ENCODE assay signal across 29 mouse cellular contexts in the genomic region with DNA sequence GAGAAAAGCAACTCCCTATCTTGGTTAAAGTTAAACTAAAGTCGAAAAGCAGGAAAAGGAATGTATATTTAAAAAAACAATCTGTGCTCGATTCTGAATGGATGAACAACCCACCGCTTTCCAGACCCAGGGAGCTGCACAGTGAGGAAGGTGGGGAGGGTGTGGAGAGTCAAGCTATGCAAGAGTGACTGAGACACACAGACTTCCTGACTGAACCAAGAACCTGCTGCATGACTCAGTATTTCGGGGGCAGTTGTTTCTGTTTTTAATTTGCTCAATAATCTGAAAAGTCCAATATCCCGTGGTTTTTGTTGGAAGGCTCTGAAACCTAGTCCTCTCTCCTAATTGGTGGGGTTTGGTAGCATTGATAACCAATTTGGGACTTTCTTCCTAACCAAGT.
DNase-seq lines count a peak whose midpoint lies in the region; ATAC-seq and TF ChIP-seq lines count a peak whose summit lies in the region.
"Had no signal": no experiment of that assay in that cellular context is flagged by ENCODE, and none has a peak within 500 bp of the region (broad histone marks: within the 10 kb centered on the region; RNA-seq: fewer than 3 reads in every experiment).

No protein-coding gene starts in this region.

- 50% methylated on average over 5 of the region's 5 CpGs for WGBS in midbrain, embryonic 11.5 days
- 44% methylated on average over 5 of the region's 5 CpGs for WGBS in midbrain, embryonic 13.5 days
- WGBS in intestine, postnatal 0 days = 24% methylated on average over 5 of the region's 5 CpGs
- WGBS in stomach, embryonic 16.5 days = 35% methylated on average over 5 of the region's 5 CpGs
- WGBS in heart, embryonic 11.5 days (ENCODE audit: insufficient replicate concordance) = 54% methylated on average over 5 of the region's 5 CpGs

- H3K4me1 ChIP-seq in midbrain, embryonic 11.5 days (ENCODE audit: control insufficient read depth, insufficient read depth, low read length) = peaks cover 9% of the 10 kb centered on the region
- no peaks in the 10 kb centered on the region for H3K4me1 ChIP-seq in midbrain, embryonic 13.5 days (replicated peaks)
- H3K4me1 ChIP-seq in intestine, postnatal 0 days (replicated peaks; ENCODE audit: control insufficient read depth, insufficient read depth, low read length) = 0 out of 2 replicates have a peak, but pooled peaks cover 3% of the 10 kb centered on the region
- peaks cover 2% of the 10 kb centered on the region; the same call in 1 of the 2 replicates for H3K4me1 ChIP-seq in stomach, embryonic 16.5 days (ENCODE audit: control insufficient read depth, insufficient read depth, low read length)
- no peaks in the 10 kb centered on the region for H3K4me1 ChIP-seq in heart, embryonic 11.5 days (ENCODE audit: control insufficient read depth, insufficient read depth, low read length)
- H3K4me1 ChIP-seq: embryonic facial prominence, embryonic 13.5 days; midbrain, embryonic 15.5 days had no signal

- no peak overlapping the region for H3K27ac ChIP-seq in midbrain, embryonic 11.5 days (ENCODE audit: low read depth, low read length)
- H3K27ac ChIP-seq in midbrain, embryonic 13.5 days = no peak overlapping the region
- no peak overlapping the region for H3K27ac ChIP-seq in intestine, postnatal 0 days (ENCODE audit: low read depth, low read length)
- no peak overlapping the region for H3K27ac ChIP-seq in stomach, embryonic 16.5 days (ENCODE audit: low read length)
- H3K27ac ChIP-seq in heart, embryonic 11.5 days (ENCODE audit: low read depth, low read length) = no peak overlapping the region
- H3K27ac ChIP-seq: embryonic facial prominence, embryonic 13.5 days; forebrain, embryonic 10.5 days; hindbrain, embryonic 14.5 days; liver, embryonic 14.5 days; midbrain, embryonic 15.5 days; neural tube, embryonic 15.5 days had no signal

- H3K4me2 ChIP-seq in midbrain, embryonic 11.5 days = no peak overlapping the region
- no peak overlapping the region for H3K4me2 ChIP-seq in midbrain, embryonic 13.5 days (replicated peaks)
- peak overlapping the region; percentile 27; the same call in 1 of the 2 replicates for H3K4me2 ChIP-seq in intestine, postnatal 0 days (replicated peaks; ENCODE audit: low read depth)
- H3K4me2 ChIP-seq in stomach, embryonic 16.5 days (ENCODE audit: low read depth, low read length) = peak overlapping the region; percentile 29
- no peak overlapping the region for H3K4me2 ChIP-seq in heart, embryonic 11.5 days
- H3K4me2 ChIP-seq: embryonic facial prominence, embryonic 13.5 days; heart, embryonic 12.5 days; hindbrain, embryonic 14.5 days; lung, embryonic 14.5 days; midbrain, embryonic 15.5 days; neural tube, embryonic 15.5 days had no signal

- no peak for ATAC-seq in midbrain, embryonic 11.5 days (ENCODE audit: low FRiP score)
- no peak for ATAC-seq in midbrain, embryonic 13.5 days
- ATAC-seq in common myeloid progenitor, adult 5-6 weeks (replicated peaks; ENCODE audit: low read depth, poor library complexity, severe bottlenecking) = peak; percentile 66
- ATAC-seq in intestine, postnatal 0 days = no peak
- ATAC-seq in stomach, embryonic 16.5 days (ENCODE audit: insufficient read depth, low FRiP score) = peak; percentile 71; the same call in 1 of the 2 replicates
- no peak for ATAC-seq in heart, embryonic 11.5 days (replicated peaks; ENCODE audit: insufficient number of reproducible peaks, low FRiP score, low TSS enrichment)
- ATAC-seq: forebrain, embryonic 16.5 days; midbrain, embryonic 15.5 days; Patski had no signal

- H3K9me3 ChIP-seq in midbrain, embryonic 11.5 days (ENCODE audit: control insufficient read depth, low read length) = no peaks in the 10 kb centered on the region
- H3K9me3 ChIP-seq in midbrain, embryonic 13.5 days = no peaks in the 10 kb centered on the region
- H3K9me3 ChIP-seq in intestine, postnatal 0 days (ENCODE audit: control insufficient read depth) = no peaks in the 10 kb centered on the region
- H3K9me3 ChIP-seq in stomach, embryonic 16.5 days (replicated peaks; ENCODE audit: control insufficient read depth, low read length) = no peaks in the 10 kb centered on the region
- no peaks in the 10 kb centered on the region for H3K9me3 ChIP-seq in heart, embryonic 11.5 days (replicated peaks; ENCODE audit: control insufficient read depth, low read length)
- H3K9me3 ChIP-seq: embryonic facial prominence, embryonic 13.5 days; forebrain, embryonic 10.5 days; heart, embryonic 12.5 days; midbrain, embryonic 15.5 days; neural tube, embryonic 15.5 days had no signal

- H3K9ac ChIP-seq in midbrain, embryonic 11.5 days (ENCODE audit: low read length) = no peak overlapping the region
- no peak overlapping the region for H3K9ac ChIP-seq in midbrain, embryonic 13.5 days (replicated peaks)
- H3K9ac ChIP-seq in intestine, postnatal 0 days (ENCODE audit: low read depth, low read length) = no peak overlapping the region
- H3K9ac ChIP-seq in stomach, embryonic 16.5 days (ENCODE audit: low read length) = no peak overlapping the region
- H3K9ac ChIP-seq in heart, embryonic 11.5 days (ENCODE audit: low read depth, low read length) = no peak overlapping the region
- H3K9ac ChIP-seq: embryonic facial prominence, embryonic 13.5 days; heart, embryonic 12.5 days; hindbrain, embryonic 14.5 days; liver, embryonic 14.5 days; lung, embryonic 14.5 days; midbrain, embryonic 15.5 days; neural tube, embryonic 15.5 days had no signal

- H3K27me3 ChIP-seq in midbrain, embryonic 11.5 days (ENCODE audit: control insufficient read depth, insufficient read depth, low read length) = no peaks in the 10 kb centered on the region
- no peaks in the 10 kb centered on the region for H3K27me3 ChIP-seq in midbrain, embryonic 13.5 days
- no peaks in the 10 kb centered on the region for H3K27me3 ChIP-seq in intestine, postnatal 0 days (replicated peaks; ENCODE audit: control insufficient read depth, insufficient read depth, low read length)
- H3K27me3 ChIP-seq in stomach, embryonic 16.5 days (ENCODE audit: control insufficient read depth, insufficient read depth, low read length) = no peaks in the 10 kb centered on the region
- H3K27me3 ChIP-seq in heart, embryonic 11.5 days (ENCODE audit: control insufficient read depth, insufficient read depth, low read length) = no peaks in the 10 kb centered on the region
- H3K27me3 ChIP-seq: CH12.LX; embryonic facial prominence, embryonic 13.5 days; heart, embryonic 12.5 days; midbrain, embryonic 15.5 days; neural tube, embryonic 15.5 days; Patski had no signal

- no peak for TF ChIP-seq CTCF in intestine, postnatal 0 days (IDR thresholded peaks at IDR 0.05; ENCODE audit: low read depth)

- H3K36me3 ChIP-seq in midbrain, embryonic 11.5 days (ENCODE audit: control insufficient read depth, insufficient read depth, low read length) = no peaks in the 10 kb centered on the region
- no peaks in the 10 kb centered on the region for H3K36me3 ChIP-seq in midbrain, embryonic 13.5 days
- no peaks in the 10 kb centered on the region for H3K36me3 ChIP-seq in intestine, postnatal 0 days (ENCODE audit: control insufficient read depth, insufficient read depth)
- no peaks in the 10 kb centered on the region for H3K36me3 ChIP-seq in stomach, embryonic 16.5 days (ENCODE audit: control insufficient read depth, insufficient read depth, low read length)
- H3K36me3 ChIP-seq in heart, embryonic 11.5 days (ENCODE audit: control insufficient read depth, insufficient read depth, low read length) = no peaks in the 10 kb centered on the region
- H3K36me3 ChIP-seq: embryonic facial prominence, embryonic 13.5 days; forebrain, embryonic 10.5 days; heart, embryonic 12.5 days; midbrain, embryonic 15.5 days; neural tube, embryonic 15.5 days had no signal

- H3K4me3 ChIP-seq in midbrain, embryonic 11.5 days (ENCODE audit: low read depth, low read length) = no peak overlapping the region
- H3K4me3 ChIP-seq in midbrain, embryonic 13.5 days (replicated peaks) = no peak overlapping the region
- no peak overlapping the region for H3K4me3 ChIP-seq in intestine, postnatal 0 days (ENCODE audit: low read depth, low read length)
- H3K4me3 ChIP-seq in stomach, embryonic 16.5 days (replicated peaks; ENCODE audit: low read length) = no peak overlapping the region
- no peak overlapping the region for H3K4me3 ChIP-seq in heart, embryonic 11.5 days (ENCODE audit: low read depth, low read length)
- H3K4me3 ChIP-seq: embryonic facial prominence, embryonic 13.5 days; forebrain, embryonic 10.5 days; heart, embryonic 12.5 days; midbrain, embryonic 15.5 days; neural tube, embryonic 15.5 days had no signal

- peak; percentile 84 for DNase-seq in midbrain, embryonic 11.5 days (ENCODE audit: low spot score, missing footprints)
- DNase-seq in urinary bladder, postnatal 4 days (ENCODE audit: low spot score in 2 of 2) = no peak
- no peak for DNase-seq in embryo, embryonic 10 days (ENCODE audit: low spot score)
- DNase-seq: adrenal gland, postnatal 10 days; cerebellum, adult 8-10 months; cerebellum, postnatal 25 days; gastrocnemius, postnatal 10 days; kidney, adult 2 months; liver; lung, embryonic 14.5 days; lung, postnatal 14 days; retina, postnatal 1 day; right cerebral cortex, postnatal 14 days; thymus, postnatal 4 days had no signal

Comparison
In these comparisons a context has a peak if more than half of its experiments do, and no peak if none do; other contexts are left out.
1. ATAC-seq: peak in common myeloid progenitor, adult 5-6 weeks (single experiment) and stomach, embryonic 16.5 days (single experiment); none in midbrain, embryonic 11.5 days (single experiment), midbrain, embryonic 13.5 days (single experiment), intestine, postnatal 0 days (single experiment) and heart, embryonic 11.5 days (single experiment).
2. H3K4me2 ChIP-seq: peak in intestine, postnatal 0 days (single experiment) and stomach, embryonic 16.5 days (single experiment); none in midbrain, embryonic 11.5 days (single experiment), midbrain, embryonic 13.5 days (single experiment) and heart, embryonic 11.5 days (single experiment).